Mouse (Mus musculus) cerebral cortex, adult 2 months (tissue): ENCODE data around the gene Rnf187.

Source experiments
- WGBS: fragments of 180-500 bp; shearing (Covaris S2); methylation state at CpG from one replicate; pipeline ENCODE4 v1.1.7; 2018; 5-methylcytosine and 5-hydroxymethylcytosine counted together

Rnf187 gene

DNA sequence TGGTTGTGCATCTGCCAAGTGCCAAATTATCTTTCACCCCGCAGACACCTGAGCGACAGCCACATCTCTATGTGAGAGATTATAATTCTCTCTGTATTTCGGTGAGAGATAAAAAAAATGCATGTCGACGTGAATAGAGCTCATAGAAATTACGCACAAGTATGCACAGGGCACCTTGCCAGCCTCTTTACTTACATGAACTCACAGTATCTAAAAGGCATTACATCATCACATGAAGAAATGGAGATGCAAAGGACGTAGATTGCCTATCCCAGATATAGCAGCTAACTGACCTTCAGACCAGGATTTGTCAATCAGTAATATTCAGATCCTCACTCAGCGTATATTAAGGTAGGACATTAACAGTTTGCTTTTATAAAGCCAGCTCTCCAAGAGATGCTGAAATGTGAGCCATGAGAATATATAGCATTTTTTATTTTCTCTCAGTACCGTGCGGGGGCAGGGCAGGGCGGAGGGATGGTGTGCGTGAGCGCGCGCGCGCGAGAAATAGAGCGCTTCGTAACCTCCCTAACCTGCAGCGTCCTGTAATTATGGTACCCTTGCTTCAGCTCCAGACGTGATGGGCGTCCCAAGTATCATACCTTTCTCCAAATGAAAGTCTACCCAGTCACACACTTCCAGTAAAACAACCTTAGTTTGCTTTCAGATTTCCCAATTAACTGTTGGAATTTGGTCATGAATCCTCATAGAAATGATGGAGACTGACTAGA lies 9.2 kb upstream of the Rnf187 start:
- WGBS = 6% methylated on average over 23 of the region's 23 CpGs

DNA sequence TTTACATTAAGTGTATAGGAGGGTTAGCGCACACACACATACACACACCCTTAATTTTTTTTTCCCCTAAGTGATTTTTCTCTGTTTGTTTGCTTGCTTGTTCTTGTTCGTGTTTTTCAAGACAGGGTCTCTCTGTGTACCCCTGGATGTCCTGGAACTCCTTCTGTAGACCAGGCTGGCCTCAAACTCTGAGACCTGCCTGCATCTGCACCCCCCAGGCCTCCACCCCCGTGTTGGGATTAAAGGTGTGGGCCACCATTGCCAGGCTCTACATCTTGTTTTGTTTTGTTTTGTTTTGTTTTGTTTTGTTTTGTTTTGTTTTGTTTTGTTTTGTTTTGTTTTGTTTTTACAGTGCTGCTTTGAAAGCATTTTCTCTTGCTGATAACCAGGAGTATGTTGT lies 8.6 kb upstream of the Rnf187 start:
- WGBS = 68% methylated on average over 3 of the region's 3 CpGs

DNA sequence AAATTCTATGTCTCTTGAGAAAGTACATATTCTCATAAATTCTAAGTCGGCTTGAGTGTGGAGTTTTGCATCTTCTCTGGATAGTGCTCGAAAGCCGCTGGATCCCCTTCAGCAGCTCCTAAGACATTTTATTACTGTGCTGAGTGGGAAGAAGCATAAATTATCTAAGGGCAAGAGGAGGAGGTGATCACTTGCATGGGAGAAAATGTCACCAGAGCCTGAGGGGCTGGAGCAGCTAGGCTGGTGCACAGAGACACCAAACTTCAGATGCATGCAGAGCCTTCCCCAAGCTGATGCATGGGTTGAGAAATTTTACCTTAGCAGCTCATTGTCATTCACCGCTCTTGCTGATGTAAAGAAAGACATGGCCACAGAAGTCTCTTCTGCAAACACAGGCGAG lies 5.4 kb upstream of the Rnf187 start:
- 68% methylated on average over 5 of the region's 5 CpGs for WGBS

DNA sequence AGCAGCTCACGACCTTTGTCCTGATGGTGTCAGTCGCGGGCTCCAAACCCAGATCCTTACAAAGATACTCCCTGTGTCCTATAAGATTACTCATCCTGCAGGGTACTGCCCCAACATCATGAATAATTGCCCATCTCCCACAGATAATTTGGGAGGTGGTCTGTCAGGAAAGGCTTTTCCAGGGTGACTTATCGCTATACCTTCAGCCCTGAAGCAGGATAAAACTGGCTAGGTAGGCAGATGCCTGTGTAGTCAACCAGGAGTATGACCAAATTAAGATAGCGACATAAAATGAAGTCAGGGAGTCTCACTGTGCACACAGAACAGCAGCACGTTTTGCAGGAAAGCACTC lies 348 bp upstream of the Rnf187 start:
- 9% methylated on average over 6 of the region's 6 CpGs for WGBS

DNA sequence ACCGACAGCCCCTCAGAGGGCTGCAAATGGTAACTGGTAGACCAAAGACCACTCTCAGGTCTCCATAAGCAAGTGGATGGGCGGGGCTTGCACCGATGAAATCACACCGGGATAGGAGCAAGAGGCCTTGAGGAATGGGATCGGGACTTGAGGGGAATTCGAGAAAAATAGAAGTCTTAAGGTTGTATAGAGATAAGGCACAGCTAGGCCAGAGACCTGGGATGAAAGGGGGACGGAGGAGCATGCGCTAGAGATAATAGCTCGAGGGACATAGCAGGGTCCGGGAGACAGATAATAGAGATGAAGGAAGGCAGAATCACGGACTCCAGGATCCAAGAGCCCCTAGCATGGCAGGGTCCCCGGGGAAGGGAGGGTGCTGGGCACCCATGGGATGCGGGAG lies 807 bp downstream of the Rnf187 start:
- 2% methylated on average over 13 of the region's 13 CpGs for WGBS

DNA sequence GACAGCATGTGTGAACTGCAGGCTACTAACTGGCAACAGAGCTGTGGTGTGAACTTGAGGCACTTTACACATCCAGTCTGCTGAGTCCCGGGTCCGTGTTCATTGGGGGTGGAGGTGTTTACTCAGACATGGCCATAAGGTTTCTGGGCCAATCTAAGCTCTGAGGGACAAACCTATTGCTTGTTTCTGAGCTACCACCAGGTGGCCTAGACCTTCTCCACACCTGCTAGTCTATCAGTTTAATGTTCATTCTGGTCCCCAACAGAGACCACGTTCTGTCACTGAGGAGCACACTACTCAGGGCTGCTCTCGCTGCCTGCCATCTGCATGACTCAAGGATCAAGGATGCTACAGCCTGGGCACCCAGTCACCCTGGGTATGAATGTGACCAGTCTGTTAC lies 7.1 kb downstream of the Rnf187 start:
- WGBS = 47% methylated on average over 4 of the region's 4 CpGs

DNA sequence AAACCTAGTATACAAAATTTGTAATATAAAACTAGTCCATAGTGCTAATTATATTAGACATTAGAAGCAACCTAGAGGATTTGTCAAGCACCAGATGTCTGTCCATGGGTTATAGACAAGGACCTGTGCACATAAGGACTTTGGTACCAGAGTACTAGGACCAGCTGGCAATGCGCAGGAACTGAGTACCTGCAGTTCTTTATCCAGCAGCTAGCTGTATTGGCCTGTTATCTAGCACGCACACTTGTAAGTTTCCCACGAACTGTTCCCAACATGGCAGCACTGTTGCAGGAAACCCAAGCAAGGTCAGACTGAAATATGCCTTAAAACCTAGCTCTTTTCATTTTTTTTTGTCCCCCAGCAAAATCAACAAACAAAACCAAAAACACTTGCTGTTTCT lies 8.5 kb downstream of the Rnf187 start:
- 89% methylated on average over 3 of the region's 3 CpGs for WGBS

DNA sequence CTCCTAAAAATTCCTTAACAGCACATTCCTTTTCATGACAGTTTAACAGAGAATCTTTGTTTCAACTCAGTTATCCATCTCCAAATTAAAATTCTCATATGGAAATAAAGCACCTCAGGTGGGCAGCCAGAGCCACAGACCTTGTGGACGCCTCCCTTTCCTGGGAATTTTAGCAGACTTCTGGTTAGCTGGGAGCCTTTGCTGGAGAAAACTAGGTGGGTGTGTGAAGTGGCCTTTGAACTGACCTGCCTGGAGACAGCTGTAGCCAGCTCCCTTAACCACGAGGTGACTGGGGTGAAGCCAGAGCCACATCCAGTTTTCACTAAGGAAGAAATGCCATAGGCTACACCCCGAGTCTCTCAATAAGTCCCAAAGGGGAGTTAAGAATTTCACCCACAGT lies 9.1 kb downstream of the Rnf187 start:
- 62% methylated on average over 3 of the region's 3 CpGs for WGBS

DNA sequence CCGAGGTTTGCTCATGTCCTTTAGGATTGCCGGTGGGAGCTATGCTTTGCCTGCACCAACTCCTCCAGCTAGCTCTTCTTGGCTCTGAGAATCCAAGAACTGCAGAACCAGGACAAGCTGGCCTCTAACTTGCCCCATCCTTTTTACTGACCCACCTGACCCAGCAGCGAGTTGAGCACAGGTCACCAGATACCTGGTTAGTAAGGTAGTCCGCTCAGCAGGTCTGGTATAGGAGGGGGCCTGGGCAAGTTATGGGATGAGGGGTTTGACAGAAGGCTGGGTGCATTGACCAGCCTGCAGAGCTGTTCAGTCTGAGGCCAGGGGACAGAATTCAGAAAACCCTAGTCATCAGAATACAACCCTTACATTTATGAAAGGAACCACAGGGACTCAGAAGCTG lies 9.7 kb downstream of the Rnf187 start:
- 80% methylated on average over 4 of the region's 4 CpGs for WGBS

DNA sequence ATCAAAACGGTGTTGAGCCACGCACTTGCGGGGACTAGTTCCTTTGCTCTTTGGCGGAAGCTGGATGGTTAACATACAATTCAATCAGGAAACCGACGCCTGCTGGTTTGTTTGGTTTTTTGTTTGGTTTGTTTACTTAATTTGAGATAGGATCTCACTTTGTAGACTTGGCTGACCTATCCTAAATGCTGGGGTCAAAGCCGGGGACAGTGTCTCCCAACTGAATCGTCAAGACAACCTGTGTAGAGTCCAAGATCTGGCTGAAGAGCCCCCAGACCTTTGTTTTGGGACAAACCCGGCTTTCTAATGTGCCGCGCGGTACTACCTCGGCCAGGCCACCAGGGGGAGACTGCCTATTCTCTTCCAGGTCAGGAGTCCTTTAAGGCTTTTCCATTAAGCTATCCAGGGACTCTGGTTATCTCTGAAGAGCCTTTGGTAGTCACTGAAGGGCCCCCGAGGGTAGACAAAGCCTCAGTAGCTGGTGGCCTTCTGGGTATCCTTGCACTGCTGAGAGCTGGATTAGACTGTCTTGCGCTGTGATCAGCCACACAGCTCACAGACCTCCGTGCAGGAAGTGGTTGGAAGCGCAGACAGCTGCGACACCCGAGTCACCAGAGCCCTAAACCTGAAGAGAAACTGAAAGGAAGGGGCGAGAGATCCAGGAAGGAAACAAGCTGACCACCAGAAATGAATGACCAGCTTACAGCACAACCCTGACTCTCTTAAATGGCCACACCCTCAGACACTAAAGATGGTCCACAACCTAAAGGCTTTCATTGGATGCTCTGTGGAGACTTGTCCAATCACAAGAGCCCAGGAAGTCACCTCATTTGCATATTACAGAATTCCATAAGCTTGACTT lies 10.7 kb downstream of the Rnf187 start:
- WGBS = 28% methylated on average over 20 of the region's 20 CpGs

DNA sequence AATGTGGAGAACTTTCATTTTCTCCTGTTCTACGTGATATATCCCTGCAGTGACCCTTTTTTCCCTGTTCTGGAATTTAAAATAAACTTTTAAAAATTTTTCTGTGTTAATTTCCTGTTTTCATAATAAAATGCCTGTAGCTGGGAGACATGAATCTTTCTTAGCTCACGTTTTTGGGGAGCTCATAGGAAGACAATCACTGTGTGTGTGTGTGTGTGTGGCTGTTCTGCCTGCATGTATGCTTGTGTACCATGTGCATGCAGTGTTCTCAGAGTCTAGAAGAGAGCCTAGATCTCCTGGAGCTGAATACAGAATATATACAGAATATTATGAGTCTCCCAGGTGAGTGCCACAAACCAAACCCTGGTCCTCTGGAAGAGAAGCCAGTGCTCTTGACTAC lies 11.7 kb downstream of the Rnf187 start:
- WGBS = 79% methylated on average over 2 of the region's 2 CpGs

DNA sequence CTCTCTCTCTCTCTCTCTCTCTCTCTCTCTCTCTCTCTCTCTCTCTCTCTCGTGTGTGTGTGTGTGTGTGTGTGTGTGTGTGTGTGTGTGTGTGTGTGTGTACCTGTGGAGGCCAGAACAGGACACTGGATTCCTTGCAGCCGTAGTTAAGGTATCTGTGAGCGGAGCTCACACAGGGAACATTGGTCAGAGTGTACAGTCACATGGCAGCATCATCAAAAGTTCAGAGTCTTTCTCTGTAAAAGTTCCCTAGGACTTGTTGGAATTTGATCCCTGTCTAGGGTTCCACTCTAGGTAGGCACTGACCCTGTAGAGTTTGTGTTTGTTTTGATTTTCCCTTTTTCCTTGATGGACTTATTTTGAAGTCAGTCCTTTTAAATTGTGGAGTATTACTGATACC lies 12.1 kb downstream of the Rnf187 start:
- 89% methylated on average over 2 of the region's 3 CpGs for WGBS

DNA sequence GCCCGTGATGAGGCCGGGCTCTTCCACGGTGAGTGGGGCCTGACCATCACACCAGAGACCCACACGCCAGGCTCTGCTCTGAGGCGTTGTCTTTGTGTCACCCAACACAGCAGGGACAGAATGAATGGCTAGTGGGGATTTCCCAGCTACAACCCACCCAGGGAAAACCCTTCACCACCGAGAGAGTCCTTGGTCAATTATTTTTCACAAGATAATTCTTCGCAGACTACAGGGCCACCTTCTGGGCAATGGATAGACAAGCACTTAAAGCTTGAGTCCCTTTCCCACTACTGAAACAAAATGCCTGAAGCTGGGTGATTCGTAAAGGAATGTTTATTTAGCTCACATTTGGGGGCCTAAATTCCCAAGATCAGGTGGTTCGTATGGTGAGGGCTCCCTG lies 16.3 kb downstream of the Rnf187 start:
- 89% methylated on average over 9 of the region's 9 CpGs for WGBS

DNA sequence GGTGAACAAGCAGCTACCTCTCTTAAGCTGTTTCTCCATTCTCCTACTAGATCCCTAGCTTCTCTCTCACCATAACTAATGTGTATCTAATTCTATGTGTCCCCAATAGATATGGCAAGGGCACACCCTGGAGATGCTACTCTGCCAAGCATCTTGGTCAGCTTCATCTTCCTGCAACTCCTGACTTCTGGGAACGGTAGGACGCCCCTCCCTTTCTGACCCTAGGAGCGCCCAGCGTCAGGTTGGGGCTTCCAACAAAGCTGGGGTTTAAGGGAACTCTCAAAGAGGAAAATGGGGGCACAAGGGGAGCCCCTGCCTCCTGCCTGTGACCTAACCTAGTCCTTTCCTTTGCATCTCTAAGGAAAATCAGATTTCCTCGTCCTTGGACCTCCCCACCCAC lies 20.0 kb downstream of the Rnf187 start:
- WGBS = 80% methylated on average over 5 of the region's 5 CpGs

DNA sequence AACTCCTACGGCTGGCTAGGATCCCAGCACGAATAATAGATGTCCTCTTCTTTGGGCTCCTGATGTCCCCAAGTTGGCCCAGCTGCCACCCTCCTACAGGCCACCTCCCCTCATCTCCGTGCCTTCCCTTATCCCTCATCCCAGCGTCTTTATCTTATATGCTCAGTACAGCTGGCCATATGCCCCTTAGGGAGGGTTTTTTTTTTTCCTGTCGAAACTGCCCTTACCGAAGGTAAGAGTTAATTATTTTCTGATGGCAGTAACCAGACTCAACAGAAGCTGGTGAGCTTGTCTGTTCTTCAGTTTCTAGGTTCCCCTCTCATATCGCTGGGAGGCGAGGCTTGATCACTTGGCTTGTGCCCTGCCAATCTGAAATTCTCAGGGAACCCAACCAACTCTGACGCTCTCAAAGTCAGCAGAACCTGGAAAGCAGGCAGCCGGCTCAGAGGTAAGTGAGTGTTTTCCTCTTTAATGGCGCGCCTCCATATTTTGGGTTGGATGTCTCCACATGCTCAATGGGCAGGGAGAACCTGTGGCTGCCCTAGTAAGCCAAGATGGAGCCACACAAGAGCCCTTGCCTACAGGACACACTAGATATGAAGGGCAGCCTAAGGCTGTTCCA lies 20.9 kb downstream of the Rnf187 start, which contains the start of gene Btnl10:
Btnl10 (plus strand) TSS at position 164 of the 622 bp plus-strand sequence.
- WGBS = 86% methylated on average over 12 of the region's 12 CpGs

DNA sequence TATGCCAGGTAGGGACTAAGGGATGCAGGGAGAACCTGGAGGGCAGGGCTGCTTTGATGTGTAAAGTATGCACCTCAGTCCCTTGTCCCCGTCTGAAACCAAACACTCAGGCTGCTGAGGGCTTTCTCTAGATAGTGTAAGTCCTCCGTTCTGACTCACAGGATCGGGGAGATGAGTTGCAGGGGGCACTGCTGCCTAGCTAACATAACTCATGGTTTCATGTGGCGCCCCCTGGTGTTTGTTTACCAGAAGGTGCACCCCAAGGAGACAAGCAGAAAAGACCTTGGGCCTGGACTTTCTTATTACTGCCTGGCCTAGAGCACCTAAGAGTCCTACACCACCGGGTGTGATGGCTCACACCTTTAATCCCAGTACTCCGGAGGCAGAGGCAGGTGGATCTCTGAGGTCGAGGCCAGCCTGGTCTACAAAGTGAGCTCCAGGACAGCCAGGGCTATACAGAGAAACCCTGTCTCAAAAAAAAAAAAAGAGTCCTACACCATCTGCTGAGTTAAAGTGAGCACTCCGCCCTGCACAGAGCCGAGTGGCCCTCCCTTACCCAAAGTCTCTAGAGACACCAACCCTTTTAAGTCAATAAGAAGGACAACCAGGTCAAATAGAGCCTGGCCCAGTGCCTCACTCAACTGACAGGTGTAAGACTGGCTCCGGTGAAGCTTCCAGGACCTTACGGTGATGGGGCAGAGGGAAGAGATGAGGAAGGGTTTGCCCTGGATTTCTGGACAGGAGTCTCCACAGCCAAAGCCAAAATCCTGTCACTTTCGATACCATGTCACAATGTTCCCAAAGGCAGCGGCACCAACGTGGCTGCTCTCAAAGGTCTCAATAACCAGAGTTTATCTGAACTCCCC lies 21.6 kb downstream of the Rnf187 start:
- 57% methylated on average over 14 of the region's 14 CpGs for WGBS

DNA sequence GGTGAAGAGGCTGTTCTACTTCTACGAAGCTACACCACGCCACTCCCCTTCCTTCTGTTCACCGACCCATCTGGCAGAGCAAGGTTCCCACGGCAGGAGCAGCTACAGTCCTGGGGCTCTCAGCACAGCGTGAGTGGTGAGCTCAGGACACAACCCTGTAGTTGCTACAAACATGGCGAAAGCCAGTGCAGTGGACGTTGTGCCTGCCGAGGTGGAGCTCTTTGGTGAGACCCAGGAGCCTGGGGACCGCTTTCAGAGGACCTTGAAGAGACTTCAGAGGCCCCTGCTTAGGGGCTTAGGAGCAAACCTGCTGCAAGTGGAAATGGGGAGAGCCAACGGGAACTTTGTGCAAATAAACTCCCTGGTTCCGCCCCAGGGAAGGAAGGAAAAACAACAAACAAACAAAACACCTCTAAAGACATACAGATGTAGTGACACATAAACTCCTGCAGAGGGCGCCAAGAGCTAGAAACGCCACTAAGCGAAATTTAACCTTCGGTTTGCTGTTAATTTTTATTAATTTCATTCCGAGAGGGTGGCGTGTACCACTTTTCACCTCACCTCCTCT lies 24.2 kb downstream of the Rnf187 start:
- WGBS = 8% methylated on average over 17 of the region's 17 CpGs

DNA sequence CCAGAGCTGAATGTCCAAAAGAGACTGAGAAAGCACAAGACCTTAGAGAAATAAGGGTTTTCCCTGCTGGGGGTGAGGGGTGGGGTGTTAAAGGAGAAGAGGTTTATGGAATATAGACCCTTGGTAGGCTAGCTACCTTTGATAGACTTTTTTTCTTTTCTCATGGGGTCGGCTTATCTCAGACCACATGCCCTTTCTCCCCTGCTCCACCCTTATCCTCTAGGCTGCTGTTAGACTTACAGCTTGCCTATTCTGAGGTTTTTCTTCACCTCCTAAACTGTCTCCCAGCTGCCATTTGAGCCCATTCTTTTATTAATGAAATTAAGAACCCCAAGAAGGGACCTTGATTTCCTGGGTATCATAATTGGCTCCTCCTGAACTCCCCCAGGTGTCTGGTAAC lies 24.9 kb downstream of the Rnf187 start:
- WGBS = 87% methylated on average over 1 of the region's 1 CpGs

DNA sequence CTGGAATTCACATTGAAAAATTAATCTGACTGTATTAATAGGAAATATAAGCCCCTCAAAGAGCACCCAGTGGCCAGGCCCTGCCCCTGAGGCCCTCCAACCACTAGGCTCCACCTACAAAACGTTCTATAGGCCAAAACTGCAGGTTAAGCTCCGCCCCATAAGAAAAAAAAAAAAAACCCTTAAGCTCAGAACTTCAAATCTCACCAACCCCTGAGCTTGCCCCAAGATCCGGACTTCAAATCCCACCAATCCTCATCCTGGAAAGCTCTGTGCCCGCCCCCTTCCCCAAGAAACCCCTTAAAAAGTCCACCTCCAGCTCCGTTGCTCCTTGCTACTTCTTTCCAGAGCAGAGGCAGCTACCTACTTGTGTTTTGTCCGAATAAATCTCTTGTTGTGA lies 33.9 kb downstream of the Rnf187 start:
- 51% methylated on average over 6 of the region's 6 CpGs for WGBS

DNA sequence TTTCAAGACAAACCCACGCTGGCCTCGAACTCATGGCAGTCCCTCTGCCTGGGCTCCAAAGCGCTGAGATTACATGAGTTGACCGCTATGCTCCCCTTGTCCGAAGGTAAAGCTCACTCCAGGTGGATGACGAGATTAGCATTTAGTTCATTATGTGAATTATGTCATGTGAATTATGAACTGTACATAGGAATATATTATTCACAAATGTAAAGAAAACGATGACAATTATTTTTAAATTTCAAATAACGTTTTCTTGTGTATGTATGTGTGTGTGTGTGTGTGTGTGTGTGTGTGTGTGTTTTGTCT lies 34.4 kb downstream of the Rnf187 start:
- 2% methylated on average over 8 of the region's 8 CpGs for WGBS

DNA sequence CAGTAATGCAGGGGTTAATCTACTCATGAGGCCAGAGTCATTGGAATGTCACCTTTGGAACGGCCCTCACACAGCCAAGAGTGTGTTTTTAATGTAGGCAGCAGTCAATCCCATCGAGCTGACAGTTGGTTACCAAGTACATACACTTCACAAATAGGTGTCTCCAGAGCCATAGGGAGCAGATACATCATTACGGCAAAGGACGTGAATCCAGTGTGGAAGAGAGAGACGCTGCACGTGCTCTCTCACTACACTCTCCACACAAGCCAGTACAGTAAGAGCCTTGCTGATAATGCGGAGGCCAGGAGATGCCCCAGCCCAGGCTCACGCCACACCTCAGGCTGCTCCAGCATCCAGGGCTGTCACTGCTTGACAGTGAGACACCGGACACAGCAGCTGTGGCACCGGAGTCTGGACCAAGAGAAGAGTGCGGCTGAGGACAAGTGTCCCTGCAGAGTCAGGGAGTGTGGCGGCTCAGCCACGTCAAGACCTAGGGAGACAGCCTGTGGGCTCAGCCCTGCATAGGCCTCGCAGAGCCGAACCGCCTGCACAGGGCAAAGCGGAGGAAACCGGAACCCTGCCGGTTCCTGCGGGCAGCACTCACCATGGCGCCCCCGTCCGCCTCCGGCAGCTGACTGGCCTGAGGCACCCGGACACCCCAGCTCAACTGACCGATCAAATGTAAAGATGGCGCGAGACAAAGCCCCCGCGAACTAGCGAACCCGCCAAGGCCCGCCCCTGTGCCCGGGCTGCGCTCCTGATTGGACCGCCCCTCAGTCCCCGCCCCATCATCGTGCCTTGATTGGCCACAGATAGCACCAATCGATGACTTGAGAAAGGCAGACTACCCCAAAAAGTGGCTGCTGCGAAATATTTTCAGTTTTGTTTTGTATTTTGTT lies 35.0 kb downstream of the Rnf187 start, which contains the start of gene Zfp39:
Zfp39 (minus strand) TSS at position 715 of the 899 bp plus-strand sequence.
- under 1% methylated on average over 40 of the region's 40 CpGs for WGBS
